Mouse (Mus musculus): ENCODE measurements around the gene Slc48a1. TPM values are rescaled to one million over a fixed set of nuclear protein-coding genes. Genes with fewer than 3 reads are reported as not detected.

Slc48a1 gene
- polyA plus RNA-seq, 1 experiment = 117 TPM

- DNase-seq (ENCODE audit: low read depth in 1 of 2, low spot score in 2 of 2) = peak; percentile 77 to 90
- 2% methylated on average over 39 of the region's 39 CpGs for WGBS
- peak; percentile 89 for TF ChIP-seq POLR2A (IDR thresholded peaks at IDR 0.05; ENCODE audit: low read depth, low read length)
- TF ChIP-seq CTCF (IDR thresholded peaks at IDR 0.05; ENCODE audit: extremely low read depth, insufficient read depth, insufficient read length, insufficient replicate concordance) = peak; percentile 99
- Histone ChIP-seq H3K4me3 (ENCODE audit: extremely low read depth, insufficient read depth, insufficient read length) (peak overlapping the region; percentile 82), H3K4me1 (ENCODE audit: control insufficient read depth, insufficient read depth, insufficient read length) (peaks cover 10% of the 10 kb centered on the region; the same call in 1 of the 2 replicates), H3K27me3 (ENCODE audit: control insufficient read depth, insufficient read depth, low read length) (no peaks in the 10 kb centered on the region), H3K36me3 (ENCODE audit: control insufficient read depth, insufficient read depth, low read length) (no peaks in the 10 kb centered on the region), H3K27ac (ENCODE audit: insufficient read depth, low read length) (peak overlapping the region; percentile 75)
Measured at GRCm38 (mm10) chr15:97784092-97784559, 5.8 kb downstream of the Slc48a1 start.

DNA sequence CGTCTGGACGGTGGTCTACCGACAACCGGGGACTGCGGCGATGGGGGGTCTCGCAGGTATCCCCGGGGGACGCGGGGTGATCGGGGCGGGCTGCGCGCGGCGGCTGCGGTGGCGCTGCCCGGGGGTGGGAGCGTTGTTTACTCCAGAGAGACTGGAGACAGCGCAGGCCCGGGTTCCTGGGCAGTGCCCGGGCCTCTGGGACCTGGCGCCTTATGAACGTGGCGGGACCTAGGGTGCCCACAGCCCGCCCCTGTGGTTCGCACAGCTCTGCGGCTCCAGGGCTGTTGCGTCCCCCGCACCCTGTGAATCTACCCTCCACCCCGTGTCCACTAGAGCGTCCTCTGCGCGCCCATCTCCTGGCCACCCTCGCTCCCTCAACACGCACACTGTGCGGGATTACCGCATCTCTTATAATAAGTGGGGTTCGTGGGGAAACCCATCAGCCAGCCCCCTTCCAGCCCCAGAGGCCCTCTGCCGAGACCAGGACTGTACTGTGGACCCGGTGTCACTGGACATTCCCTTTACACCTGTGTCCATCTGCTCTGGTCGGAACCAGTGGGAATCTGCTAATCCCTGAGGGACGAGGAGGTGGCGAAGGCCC is 6.3 kb downstream of the Slc48a1 start:
- 4% methylated on average over 45 of the region's 45 CpGs for WGBS
- H3K4me1 ChIP-seq (ENCODE audit: control insufficient read depth, insufficient read depth, insufficient read length) = peaks cover 10% of the 10 kb centered on the region; the same call in 1 of the 2 replicates
- TF ChIP-seq POLR2A (IDR thresholded peaks at IDR 0.05; ENCODE audit: low read depth, low read length) (no peak), CTCF (IDR thresholded peaks at IDR 0.05; ENCODE audit: extremely low read depth, insufficient read depth, insufficient read length, insufficient replicate concordance) (no peak)

DNA sequence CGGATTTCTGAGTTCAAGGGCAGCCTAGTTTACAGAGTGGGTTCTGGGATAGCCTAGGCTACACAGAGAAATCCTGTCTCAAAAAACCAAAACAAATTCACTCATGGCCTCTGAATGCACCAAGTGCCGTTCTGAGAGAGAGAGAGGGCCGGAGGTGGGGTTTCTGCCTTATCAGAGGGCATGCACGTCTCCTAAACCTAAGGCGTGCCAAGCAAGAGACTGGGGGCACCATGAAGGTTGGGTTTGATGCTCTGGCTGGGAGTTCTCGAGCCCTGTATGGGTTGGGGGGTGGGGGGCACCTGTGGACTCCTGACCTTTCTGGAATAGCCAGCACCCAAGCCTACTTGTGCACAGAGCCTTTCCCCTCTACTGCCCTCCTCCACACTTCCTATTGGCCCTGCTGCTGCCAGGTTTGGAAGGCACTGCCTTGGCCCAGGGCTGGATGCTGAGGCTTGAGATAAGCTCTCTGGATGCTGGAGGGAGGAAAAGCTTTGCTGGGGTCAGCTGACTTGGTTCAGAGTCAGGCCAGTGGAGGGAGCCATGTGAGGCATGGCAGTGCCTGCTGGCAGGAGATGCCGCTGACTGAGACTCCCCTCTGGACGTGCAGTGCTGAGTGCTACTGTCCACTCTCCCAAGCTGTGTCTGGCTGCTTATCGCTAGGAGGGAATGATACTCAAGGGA is 7.6 kb downstream of the Slc48a1 start:
- Histone ChIP-seq H3K27me3 (ENCODE audit: control insufficient read depth, insufficient read depth, low read length) (no peaks in the 10 kb centered on the region), H3K4me3 (ENCODE audit: extremely low read depth, insufficient read depth, insufficient read length) (no peak overlapping the region), H3K27ac (ENCODE audit: insufficient read depth, low read length) (peak overlapping the region; percentile 67), H3K4me1 (ENCODE audit: control insufficient read depth, insufficient read depth, insufficient read length) (peaks cover 10% of the 10 kb centered on the region; the same call in 1 of the 2 replicates), H3K36me3 (ENCODE audit: control insufficient read depth, insufficient read depth, low read length) (no peaks in the 10 kb centered on the region)
- no peak for DNase-seq (ENCODE audit: low read depth in 1 of 2, low spot score in 2 of 2)
- no peak for TF ChIP-seq POLR2A (IDR thresholded peaks at IDR 0.05; ENCODE audit: low read depth, low read length)
- TF ChIP-seq CTCF (IDR thresholded peaks at IDR 0.05; ENCODE audit: extremely low read depth, insufficient read depth, insufficient read length, insufficient replicate concordance) = no peak
- 67% methylated on average over 9 of the region's 9 CpGs for WGBS

More for the DNA sequence above, 6.3 kb downstream of the Slc48a1 start:
- Histone ChIP-seq H3K27me3 (ENCODE audit: control insufficient read depth, insufficient read depth, low read length) (no peaks in the 10 kb centered on the region), H3K4me3 (ENCODE audit: extremely low read depth, insufficient read depth, insufficient read length) (peak overlapping the region; percentile 82), H3K27ac (ENCODE audit: insufficient read depth, low read length) (peak overlapping the region; percentile 75), H3K36me3 (ENCODE audit: control insufficient read depth, insufficient read depth, low read length) (no peaks in the 10 kb centered on the region)
- DNase-seq (ENCODE audit: low read depth in 1 of 2, low spot score in 2 of 2) = no peak

- peak overlapping the region; percentile 67 for H3K27ac ChIP-seq (ENCODE audit: insufficient read depth, low read length)
Measured at GRCm38 (mm10) chr15:97786412-97787112, 8.2 kb downstream of the Slc48a1 start.

DNA sequence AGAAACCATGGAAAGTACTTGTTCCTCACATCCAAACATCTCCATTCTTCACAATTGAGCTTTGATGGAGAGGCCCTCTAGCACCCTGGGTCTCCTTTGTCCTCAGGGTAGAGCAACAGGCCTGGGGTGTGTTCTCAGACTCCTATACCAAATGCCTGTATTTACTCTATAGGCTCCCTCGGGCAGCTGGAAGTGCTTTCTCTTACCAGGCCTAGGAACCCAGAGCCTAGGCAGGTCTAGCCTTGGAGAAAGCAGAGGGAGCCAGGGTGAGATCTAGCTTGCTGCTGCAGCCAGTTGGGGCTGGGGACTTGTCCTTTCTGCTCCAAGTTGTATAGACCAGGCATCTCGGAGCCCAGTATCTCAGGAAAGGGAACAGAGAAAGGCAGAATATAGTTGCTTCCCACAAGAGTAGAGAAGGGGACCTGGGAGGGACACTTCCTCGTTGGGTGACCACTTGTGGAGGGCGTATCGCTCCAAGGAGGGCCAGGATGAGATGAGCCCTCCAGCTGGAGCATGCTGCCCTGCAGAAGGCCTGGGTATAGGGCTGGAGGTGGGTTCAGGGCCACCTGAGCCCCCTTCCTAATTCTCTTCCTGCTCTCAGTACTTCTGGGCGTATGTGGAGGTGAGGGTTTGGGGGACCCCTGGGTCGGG is 9.0 kb downstream of the Slc48a1 start:
- no peak for DNase-seq (ENCODE audit: low read depth in 1 of 2, low spot score in 2 of 2)
- WGBS = 42% methylated on average over 7 of the region's 7 CpGs
- no peak for TF ChIP-seq CTCF (IDR thresholded peaks at IDR 0.05; ENCODE audit: extremely low read depth, insufficient read depth, insufficient read length, insufficient replicate concordance)
- no peak for TF ChIP-seq POLR2A (IDR thresholded peaks at IDR 0.05; ENCODE audit: low read depth, low read length)
- Histone ChIP-seq H3K27me3 (ENCODE audit: control insufficient read depth, insufficient read depth, low read length) (no peaks in the 10 kb centered on the region), H3K4me1 (ENCODE audit: control insufficient read depth, insufficient read depth, insufficient read length) (peaks cover 7% of the 10 kb centered on the region; the same call in 1 of the 2 replicates), H3K4me3 (ENCODE audit: extremely low read depth, insufficient read depth, insufficient read length) (no peak overlapping the region), H3K36me3 (ENCODE audit: control insufficient read depth, insufficient read depth, low read length) (peaks cover 3% of the 10 kb centered on the region; the same call in 1 of the 2 replicates), H3K27ac (ENCODE audit: insufficient read depth, low read length) (peak overlapping the region; percentile 30; the same call in 1 of the 2 replicates)

More at GRCm38 (mm10) chr15:97786412-97787112, 8.2 kb downstream of the Slc48a1 start:
- WGBS = 26% methylated on average over 10 of the region's 10 CpGs
- Histone ChIP-seq H3K27me3 (ENCODE audit: control insufficient read depth, insufficient read depth, low read length) (no peaks in the 10 kb centered on the region), H3K36me3 (ENCODE audit: control insufficient read depth, insufficient read depth, low read length) (no peaks in the 10 kb centered on the region), H3K4me3 (ENCODE audit: extremely low read depth, insufficient read depth, insufficient read length) (no peak overlapping the region), H3K4me1 (ENCODE audit: control insufficient read depth, insufficient read depth, insufficient read length) (peaks cover 7% of the 10 kb centered on the region; the same call in 1 of the 2 replicates)
- no peak for TF ChIP-seq POLR2A (IDR thresholded peaks at IDR 0.05; ENCODE audit: low read depth, low read length)
- no peak for TF ChIP-seq CTCF (IDR thresholded peaks at IDR 0.05; ENCODE audit: extremely low read depth, insufficient read depth, insufficient read length, insufficient replicate concordance)
- no peak for DNase-seq (ENCODE audit: low read depth in 1 of 2, low spot score in 2 of 2)
